Mouse (Mus musculus) liver, embryonic 16.5 days (tissue): ENCODE data around the gene Pgls. TPM values are rescaled to one million over a fixed set of nuclear protein-coding genes. Genes with fewer than 3 reads are reported as not detected.
A peak's percentile ranks its signal among the peaks of the same experiment; 100 is the strongest.

Source experiments
- ATAC-seq: fragments of 200-750 bp; cut with Nextera tagmentation; 2 replicates; pipeline ENCODE4 v1.8.0; 2017; ENCODE audit warnings: low read depth, mild to moderate bottlenecking, moderate number of reproducible peaks, moderate library complexity
- H3K27ac ChIP-seq: fragments of 300-500 bp; sonication (generic); 2 replicates; pipeline ENCODE4 v1.5.1; 2014; ENCODE audit warnings: mild to moderate bottlenecking, low read length
- H3K27me3 ChIP-seq: fragments of 300-500 bp; sonication (generic); 2 replicates; pipeline ENCODE4 v1.6.1; 2014; ENCODE audit warnings: low read depth, low read length, mixed read lengths; ENCODE audit not compliant: control insufficient read depth, insufficient read depth
- H3K36me3 ChIP-seq: fragments of 300-500 bp; sonication (generic); 2 replicates; pipeline ENCODE4 v1.6.1; 2014; ENCODE audit warnings: mild to moderate bottlenecking; ENCODE audit not compliant: control insufficient read depth, insufficient read depth
- H3K4me1 ChIP-seq: fragments of 300-500 bp; sonication (generic); 2 replicates; pipeline ENCODE4 v1.6.1; 2014; ENCODE audit warnings: low read depth, low read length, mixed read lengths; ENCODE audit not compliant: control insufficient read depth
- H3K4me2 ChIP-seq: fragments of 300-500 bp; sonication (generic); 2 replicates; pipeline ENCODE4 v1.6.1; 2014; ENCODE audit warnings: low read depth, low read length, mixed read lengths
- H3K4me3 ChIP-seq: fragments of 300-500 bp; sonication (generic); 2 replicates; pipeline ENCODE4 v1.5.1; 2014; ENCODE audit warnings: low read depth, mild to moderate bottlenecking, low read length
- H3K9ac ChIP-seq: fragments of 300-500 bp; sonication (generic); 2 replicates; pipeline ENCODE4 v1.6.1; 2014; ENCODE audit warnings: low read depth, low read length
- H3K9me3 ChIP-seq: fragments of 300-500 bp; sonication (generic); replicated peaks from 2 replicates; pipeline ENCODE4 v1.6.1; 2016; ENCODE audit warnings: low read length; ENCODE audit not compliant: control insufficient read depth
- WGBS: fragments of 180-500 bp; shearing (Covaris S2); extraction: QIAGEN DNeasy Blood & Tissue Kit; methylation state at CpG from one replicate; pipeline ENCODE4 v1.1.7; 2014; ENCODE audit not compliant: insufficient replicate concordance; 5-methylcytosine and 5-hydroxymethylcytosine counted together
- polyA plus RNA-seq: library from polyadenylated mRNA; unstranded; fragments of >200 nt; fragmentation: Nextera tagmentation; extraction: Ambion mirVana; gene quantifications from 2 replicates; pipeline ENCODE4 v1.2.1, GENCODE M21; 2015

Gene Pgls
- polyA plus RNA-seq, 1 experiment from 2014 or later: 93.9 TPM

DNA sequence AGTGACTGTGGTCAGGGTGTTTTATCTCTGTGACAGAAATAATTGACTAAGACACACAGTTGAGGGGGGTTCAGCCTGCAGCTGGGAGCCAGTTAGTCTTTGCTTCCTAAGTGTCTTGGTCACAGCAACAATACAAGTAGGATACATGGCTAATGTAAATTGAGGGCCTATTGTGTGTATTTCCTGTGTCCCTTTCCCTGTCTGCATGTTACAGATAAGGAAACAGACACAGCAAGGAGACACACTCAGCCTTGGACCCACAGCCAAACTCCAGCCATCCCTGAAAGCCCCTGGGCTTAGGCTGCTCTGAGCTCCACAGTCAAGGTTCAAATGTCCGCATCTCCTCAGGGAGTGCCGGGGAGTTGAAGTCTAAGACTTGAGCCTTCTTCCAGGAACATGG, 37.3 kb upstream of the Pgls start:
- H3K36me3 ChIP-seq: no peaks in the 10 kb centered on the region
- no peak overlapping the region for H3K9ac ChIP-seq
- H3K9me3 ChIP-seq: no peaks in the 10 kb centered on the region
- no peak for ATAC-seq
- no peak overlapping the region for H3K4me2 ChIP-seq
- H3K27me3 ChIP-seq: peaks cover 21% of the 10 kb centered on the region
- H3K4me3 ChIP-seq: no peak overlapping the region
- H3K27ac ChIP-seq: no peak overlapping the region
- 80% methylated on average over 2 of the region's 2 CpGs for WGBS
- peaks cover 16% of the 10 kb centered on the region for H3K4me1 ChIP-seq

DNA sequence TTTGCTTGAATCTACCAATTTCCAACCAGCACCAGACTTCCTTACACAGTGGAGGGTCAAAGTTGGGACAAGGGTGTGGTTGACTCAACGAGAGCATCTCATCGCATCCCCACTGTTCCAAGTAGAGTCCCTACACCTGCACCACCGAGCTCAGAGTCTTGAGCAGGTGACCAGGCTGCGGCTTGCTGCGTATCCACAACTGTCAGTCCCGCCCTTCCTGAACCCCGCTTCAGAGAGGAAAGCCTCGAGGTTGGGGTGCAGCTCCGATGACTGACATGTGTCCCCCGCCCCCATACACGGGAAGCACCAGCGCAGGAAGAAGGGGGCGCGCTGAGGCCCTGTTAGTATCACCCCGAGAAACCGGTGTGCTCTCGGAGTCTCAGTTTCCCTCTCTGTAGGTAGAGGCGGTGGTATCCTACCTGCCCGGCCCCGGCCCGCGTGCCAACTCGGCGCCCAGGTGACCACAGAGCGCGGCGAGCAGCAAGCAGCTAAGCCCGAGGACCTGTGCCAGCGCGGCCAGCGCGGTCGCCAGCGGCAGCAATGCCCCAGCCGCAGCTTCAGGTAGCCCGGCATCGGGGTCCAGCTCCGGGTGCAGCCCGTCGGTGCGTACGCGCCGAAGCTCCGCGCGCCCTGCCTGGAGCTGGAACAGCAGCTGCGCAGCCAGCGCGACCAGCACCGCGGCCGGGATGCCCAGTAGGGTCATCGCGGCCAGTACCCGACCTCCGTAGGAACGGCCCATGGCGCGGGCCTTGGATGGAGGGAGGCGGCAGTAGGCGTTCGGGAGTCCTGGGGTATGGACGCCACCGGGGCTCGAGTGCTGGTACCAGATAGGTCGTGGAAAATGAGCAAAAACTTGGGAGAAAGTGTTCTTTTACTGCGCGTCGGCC, 33.7 kb upstream of the Pgls start, which contains the start of gene Tmem221:
TSS of gene Tmem221 (minus strand) at position 801 of the 887 bp plus-strand sequence.
- H3K4me2 ChIP-seq: peak within 1 kb of the TSS; percentile 76
- peak within 1 kb of the TSS; percentile 50; the same call in 1 of the 2 replicates for H3K9ac ChIP-seq
- WGBS: 4% methylated on average over 70 of the region's 70 CpGs
- ATAC-seq: 0 out of 2 replicates have a peak, but pooled peaks have one; percentile 1
- peaks cover 40% of the 10 kb centered on the region for H3K27me3 ChIP-seq
- H3K27ac ChIP-seq: no peak within 1 kb of the TSS
- H3K4me1 ChIP-seq: peaks cover 24% of the 10 kb centered on the region
- H3K36me3 ChIP-seq: no peaks in the 10 kb centered on the region
- H3K9me3 ChIP-seq: no peaks in the 10 kb centered on the region
- H3K4me3 ChIP-seq: peak within 1 kb of the TSS; percentile 53

- peak overlapping the region; percentile 53 for H3K4me3 ChIP-seq
- peaks cover 24% of the 10 kb centered on the region for H3K4me1 ChIP-seq
- H3K9me3 ChIP-seq: no peaks in the 10 kb centered on the region
- H3K4me2 ChIP-seq: peak overlapping the region; percentile 76
- peak; percentile 74 for ATAC-seq
- peak overlapping the region; percentile 50; the same call in 1 of the 2 replicates for H3K9ac ChIP-seq
- H3K27ac ChIP-seq: no peak overlapping the region
- peaks cover 40% of the 10 kb centered on the region for H3K27me3 ChIP-seq
- no peaks in the 10 kb centered on the region for H3K36me3 ChIP-seq
- 3% methylated on average over 24 of the region's 24 CpGs for WGBS
Measured at GRCm38 (mm10) chr8:71558958-71559690, 32.9 kb upstream of the Pgls start.

DNA sequence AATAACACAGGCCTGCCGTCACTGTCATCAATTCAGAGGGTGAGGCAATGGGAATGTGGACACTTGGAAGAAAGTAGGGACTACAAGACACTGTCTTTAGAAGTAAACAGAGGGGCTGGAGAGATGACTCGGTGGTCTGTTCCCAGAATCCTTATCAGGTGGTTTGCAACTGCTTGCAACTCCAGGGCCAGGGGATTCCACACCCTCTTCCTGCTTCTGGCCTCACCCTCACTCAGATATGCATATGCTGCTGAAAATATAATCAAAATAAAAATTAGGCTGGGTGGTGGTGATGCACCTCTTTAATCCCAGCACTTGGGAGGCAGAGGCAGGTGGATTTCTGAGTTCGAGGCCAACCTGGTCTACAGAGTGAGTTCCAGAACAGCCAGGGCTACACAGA, 31.9 kb upstream of the Pgls start:
- H3K27me3 ChIP-seq: peaks cover 40% of the 10 kb centered on the region
- peaks cover 20% of the 10 kb centered on the region for H3K4me1 ChIP-seq
- H3K4me2 ChIP-seq: no peak overlapping the region
- no peaks in the 10 kb centered on the region for H3K36me3 ChIP-seq
- H3K9me3 ChIP-seq: no peaks in the 10 kb centered on the region
- H3K4me3 ChIP-seq: no peak overlapping the region
- 41% methylated on average over 3 of the region's 3 CpGs for WGBS
- no peak for ATAC-seq
- no peak overlapping the region for H3K9ac ChIP-seq
- H3K27ac ChIP-seq: no peak overlapping the region

DNA sequence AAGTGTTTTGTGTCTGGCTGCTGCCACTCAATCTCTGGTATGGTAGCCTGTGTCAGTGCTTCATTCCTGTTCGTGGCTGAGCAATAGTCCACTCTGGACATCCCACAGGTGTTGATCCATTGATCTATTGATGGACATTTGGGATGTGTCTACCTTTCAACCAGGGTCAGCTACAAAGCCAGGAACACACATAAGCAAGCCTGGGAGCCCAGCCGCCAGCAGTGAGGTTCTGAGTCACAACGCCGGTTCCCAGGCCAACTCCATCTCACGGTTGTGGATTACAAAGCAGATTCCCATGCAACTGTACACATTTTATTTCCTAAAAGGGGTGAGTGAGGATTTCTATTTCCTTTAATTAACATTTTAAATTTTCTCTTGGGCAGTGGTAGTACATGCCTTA, 31.2 kb upstream of the Pgls start:
- H3K4me3 ChIP-seq: no peak overlapping the region
- no peaks in the 10 kb centered on the region for H3K36me3 ChIP-seq
- H3K9ac ChIP-seq: no peak overlapping the region
- H3K9me3 ChIP-seq: no peaks in the 10 kb centered on the region
- peaks cover 20% of the 10 kb centered on the region for H3K4me1 ChIP-seq
- no peak overlapping the region for H3K27ac ChIP-seq
- H3K4me2 ChIP-seq: no peak overlapping the region
- 82% methylated on average over 5 of the region's 5 CpGs for WGBS
- H3K27me3 ChIP-seq: peaks cover 40% of the 10 kb centered on the region
- no peak for ATAC-seq

DNA sequence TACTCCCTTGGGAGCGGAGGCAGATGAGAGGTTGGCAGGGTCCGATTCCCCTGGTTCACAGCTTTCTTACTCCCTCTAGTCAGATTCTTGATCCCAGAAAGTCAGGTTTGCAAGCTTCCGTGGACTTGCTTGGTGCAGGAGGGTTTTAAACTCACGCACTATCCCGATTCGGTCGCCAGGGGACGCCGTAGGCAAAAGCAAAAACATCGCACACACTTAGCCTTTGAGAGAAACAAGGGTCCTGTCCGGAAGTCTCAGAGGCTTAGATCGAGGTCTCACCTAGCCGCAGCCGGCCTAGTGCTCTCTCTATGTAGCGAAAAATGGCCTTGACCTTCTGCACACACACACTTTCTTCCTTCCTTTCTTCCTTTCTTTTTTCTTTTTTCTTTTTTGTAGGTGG, 30.6 kb upstream of the Pgls start:
- ATAC-seq: no peak
- Histone ChIP-seq H3K27ac (no peak overlapping the region), H3K4me1 (peaks cover 20% of the 10 kb centered on the region), H3K36me3 (no peaks in the 10 kb centered on the region), H3K4me2 (no peak overlapping the region), H3K27me3 (peaks cover 40% of the 10 kb centered on the region), H3K9ac (no peak overlapping the region), H3K4me3 (no peak overlapping the region), H3K9me3 (no peaks in the 10 kb centered on the region)
- WGBS: 4% methylated on average over 15 of the region's 15 CpGs

GRCm38 (mm10) chr8:71562751-71563150, 29.2 kb upstream of the Pgls start:
- Histone ChIP-seq H3K27me3 (peaks cover 34% of the 10 kb centered on the region), H3K9me3 (no peaks in the 10 kb centered on the region), H3K36me3 (no peaks in the 10 kb centered on the region), H3K4me3 (peak overlapping the region; percentile 28), H3K4me2 (peak overlapping the region; percentile 45), H3K9ac (no peak overlapping the region), H3K27ac (no peak overlapping the region), H3K4me1 (peaks cover 20% of the 10 kb centered on the region)
- 1% methylated on average over 33 of the region's 33 CpGs for WGBS
- ATAC-seq: 0 out of 2 replicates have a peak, but pooled peaks have one; percentile 35

GRCm38 (mm10) chr8:71563992-71564391, 28.0 kb upstream of the Pgls start:
- H3K27me3 ChIP-seq: peaks cover 27% of the 10 kb centered on the region
- WGBS: 68% methylated on average over 4 of the region's 4 CpGs
- H3K4me3 ChIP-seq: no peak overlapping the region
- H3K4me2 ChIP-seq: no peak overlapping the region
- H3K9ac ChIP-seq: no peak overlapping the region
- no peaks in the 10 kb centered on the region for H3K36me3 ChIP-seq
- no peaks in the 10 kb centered on the region for H3K9me3 ChIP-seq
- H3K27ac ChIP-seq: no peak overlapping the region
- peaks cover 12% of the 10 kb centered on the region for H3K4me1 ChIP-seq
- no peak for ATAC-seq

DNA sequence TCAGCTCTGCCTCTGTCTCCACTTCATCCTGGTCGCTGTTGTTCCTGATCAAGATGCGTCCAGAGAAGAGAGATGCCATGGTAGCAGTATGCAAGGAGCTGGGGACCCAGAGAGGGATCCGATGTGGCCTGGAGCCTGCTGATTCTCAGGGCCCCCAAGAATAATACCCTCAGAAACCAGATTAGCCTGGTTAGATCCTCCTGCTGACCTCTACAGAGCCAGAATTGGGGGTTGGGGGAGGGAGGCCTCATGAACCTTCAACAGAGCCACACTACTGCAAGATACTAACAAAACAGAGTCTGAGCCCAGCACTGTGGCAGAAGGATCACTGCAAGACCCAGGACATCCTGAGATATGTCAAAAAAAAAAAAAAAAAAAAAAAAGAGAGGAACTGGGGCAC, 25.5 kb upstream of the Pgls start, which contains the start of gene Nxnl1:
TSS of gene Nxnl1 (minus strand) at position 101 of the 400 bp plus-strand sequence.
- no peak within 1 kb of the TSS for H3K4me2 ChIP-seq

More for the DNA sequence above, 25.5 kb upstream of the Pgls start, which contains the start of gene Nxnl1:
- WGBS: 65% methylated on average over 3 of the region's 3 CpGs
- Histone ChIP-seq H3K9me3 (no peaks in the 10 kb centered on the region), H3K27me3 (peaks cover 30% of the 10 kb centered on the region), H3K9ac (no peak within 1 kb of the TSS), H3K36me3 (no peaks in the 10 kb centered on the region), H3K4me1 (peaks cover 19% of the 10 kb centered on the region), H3K4me3 (no peak within 1 kb of the TSS), H3K27ac (no peak within 1 kb of the TSS)
- no peak for ATAC-seq
